Mouse (Mus musculus): ENCODE results near the gene Olfr702. TPM values are rescaled to one million over a fixed set of nuclear protein-coding genes. Genes with fewer than 3 reads are reported as not detected.

The Olfr702 gene
- not detected in 2 replicates for polyA plus RNA-seq (2015; fragmentation: Nextera tagmentation; extraction: Ambion mirVana)

DNA sequence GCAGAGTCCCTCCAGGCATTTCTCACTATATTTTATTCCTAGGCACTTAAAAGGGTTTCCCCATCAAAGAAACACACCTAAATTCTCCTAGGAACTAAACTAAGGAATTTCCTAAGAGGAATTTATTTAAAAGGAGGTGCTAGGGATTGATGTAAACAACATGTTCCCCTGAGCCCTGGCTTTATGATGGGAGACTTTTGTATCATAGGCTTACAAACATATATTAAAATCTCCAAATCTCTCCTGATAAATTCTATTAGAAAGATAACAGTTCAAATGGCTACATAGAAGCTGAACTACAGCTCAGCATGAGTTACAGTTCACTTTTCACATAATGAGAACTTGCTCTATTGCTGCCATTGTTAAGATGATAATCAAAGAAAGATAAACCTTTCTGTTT is at the start of gene Olfr702:
TSS of gene Olfr702 (minus strand) at position 101 of the 400 bp plus-strand sequence.

DNA sequence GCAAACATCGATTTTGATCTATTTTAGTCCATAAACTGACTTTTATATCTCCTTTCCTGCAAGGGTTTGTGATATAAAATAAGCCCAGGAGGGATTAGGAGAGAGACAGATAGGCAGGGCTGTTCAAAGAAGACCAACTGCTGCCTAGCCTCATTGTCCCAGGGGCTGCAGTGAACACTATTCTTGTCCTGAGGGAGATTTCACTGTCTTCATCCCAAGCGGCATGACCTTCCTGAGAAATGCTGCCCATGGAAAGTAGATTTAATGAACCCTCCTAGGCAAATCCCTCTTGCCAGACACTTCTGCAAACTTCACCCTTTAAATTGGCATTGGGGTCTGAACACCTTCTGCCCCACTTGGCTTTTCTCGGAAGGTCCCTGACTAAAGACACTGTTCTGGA is 43.1 kb upstream of the Olfr702 start, which contains the start of gene Olfr705:
TSS of gene Olfr705 (minus strand) at position 101 of the 400 bp plus-strand sequence.

DNA sequence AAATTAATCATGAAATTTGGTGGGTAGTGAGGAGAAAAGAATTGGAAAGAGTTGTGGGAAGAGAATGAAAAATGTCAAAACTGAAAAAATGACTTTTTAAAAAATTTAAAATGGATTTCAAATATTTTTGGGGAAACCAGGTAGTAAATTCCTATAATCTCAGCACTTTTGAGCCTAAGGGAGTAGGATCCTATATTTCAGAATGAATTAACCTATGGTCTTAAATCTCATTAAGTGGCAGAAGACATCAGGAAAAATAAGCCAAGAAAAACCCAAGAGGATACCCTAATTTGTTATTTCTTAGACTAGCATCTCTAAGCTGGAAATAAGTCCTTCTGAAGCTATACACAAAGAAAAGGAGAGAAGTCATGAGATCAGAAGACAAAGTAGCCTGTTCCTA is 29.2 kb upstream of the Olfr702 start, which contains the start of gene Olfr704:
TSS of gene Olfr704 (plus strand) at position 301 of the 400 bp plus-strand sequence.

DNA sequence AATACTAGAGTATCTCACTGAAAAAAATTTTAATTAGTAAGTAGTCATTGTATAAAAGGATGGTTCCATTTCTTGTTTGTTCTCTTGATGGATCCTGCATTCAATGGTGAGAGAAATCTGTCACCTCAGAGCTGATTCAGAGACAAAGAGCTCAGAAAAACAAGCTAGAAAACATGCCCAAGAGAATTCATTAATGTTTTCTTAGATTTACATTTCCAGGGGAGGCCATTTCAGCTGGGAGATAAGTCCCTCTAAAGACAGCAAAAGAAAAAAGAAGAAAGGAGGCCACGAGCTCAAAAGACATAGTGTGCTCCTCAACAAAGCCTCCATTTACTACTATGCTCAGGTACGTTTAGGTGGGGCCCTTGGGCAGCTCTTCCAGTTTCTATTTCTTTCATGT is 9.4 kb upstream of the Olfr702 start, which contains the start of gene Olfr703:
TSS of gene Olfr703 (plus strand) at position 301 of the 400 bp plus-strand sequence.

DNA sequence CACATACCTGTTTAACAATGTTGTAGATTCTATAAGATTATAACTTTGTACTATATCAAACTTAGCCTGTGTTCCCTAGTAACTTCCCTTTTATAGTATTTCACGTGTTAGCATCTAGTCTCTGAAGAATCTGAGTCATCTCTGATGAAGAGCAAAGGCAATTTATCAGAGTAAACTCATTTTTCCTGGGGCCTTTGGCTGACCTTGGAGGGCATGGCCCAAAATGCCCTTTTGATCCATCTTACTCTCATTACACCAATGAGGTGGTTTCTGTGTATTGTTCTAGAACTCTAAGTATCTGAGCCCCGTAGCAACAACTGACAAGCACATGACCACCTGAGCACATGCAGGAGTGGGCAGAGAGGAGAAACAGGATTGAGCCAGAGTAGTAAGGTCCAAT is 19.9 kb downstream of the Olfr702 start, which contains the start of gene Olfr701:
TSS of gene Olfr701 (plus strand) at position 301 of the 400 bp plus-strand sequence.

DNA sequence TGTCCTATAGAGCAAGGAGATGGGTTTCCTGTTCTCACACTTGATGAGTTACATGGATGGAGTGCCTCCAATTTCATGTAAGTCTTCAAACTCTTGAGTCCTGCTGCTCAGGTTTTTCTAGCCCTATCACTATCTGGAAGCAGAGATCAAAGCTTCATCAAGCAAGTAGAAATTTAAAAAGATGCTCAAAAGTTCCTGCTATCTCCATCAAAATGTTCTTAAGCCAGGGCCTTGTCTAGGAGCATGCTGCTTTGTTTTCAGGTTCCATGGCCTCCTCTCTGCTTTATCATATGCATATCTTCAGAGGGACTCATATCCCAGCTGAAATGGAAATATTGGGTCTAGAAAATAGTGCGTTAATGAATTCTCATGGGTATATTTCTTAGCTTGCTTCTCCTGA is 25.0 kb downstream of the Olfr702 start, which contains the start of gene Olfr700:
TSS of gene Olfr700 (minus strand) at position 101 of the 400 bp plus-strand sequence.

DNA sequence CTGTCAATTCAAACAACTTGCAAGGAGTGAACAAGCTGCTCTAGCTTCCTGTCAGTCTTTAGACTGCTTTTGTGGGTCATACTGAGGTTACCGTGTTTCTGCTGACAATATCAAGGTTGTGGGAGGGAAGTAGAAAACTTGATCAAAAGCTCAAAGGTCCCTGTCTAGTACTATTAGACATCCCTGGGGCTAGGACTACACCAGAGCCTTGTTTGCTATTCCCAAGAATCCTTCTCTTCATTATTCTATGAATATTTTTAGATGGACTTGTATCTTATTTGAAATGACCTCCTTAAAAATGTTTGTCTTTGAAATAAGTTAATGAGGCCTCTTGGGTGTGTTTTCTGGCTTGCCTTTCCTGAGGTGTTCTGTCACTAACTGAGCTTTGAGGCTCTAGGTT is 40.6 kb downstream of the Olfr702 start, which contains the start of gene Olfr699:
TSS of gene Olfr699 (minus strand) at position 101 of the 400 bp plus-strand sequence.

Other genes with a start within 250 kb of the Olfr702 start
- not detected in 2 replicates for gene Olfr693, start 153.3 kb downstream of the Olfr702 start, polyA plus RNA-seq (2015; fragmentation: Nextera tagmentation; extraction: Ambion mirVana)
- not detected in 2 replicates for gene Olfr694, start 142.1 kb downstream of the Olfr702 start, polyA plus RNA-seq (2015; fragmentation: Nextera tagmentation; extraction: Ambion mirVana)
- not detected in 2 replicates for gene Olfr695, start 117.5 kb downstream of the Olfr702 start, polyA plus RNA-seq (2015; fragmentation: Nextera tagmentation; extraction: Ambion mirVana)
- not detected in 2 replicates for gene Olfr697, start 91.5 kb downstream of the Olfr702 start, polyA plus RNA-seq (2015; fragmentation: Nextera tagmentation; extraction: Ambion mirVana)
- not detected in 2 replicates for gene Olfr698, start 78.5 kb downstream of the Olfr702 start, polyA plus RNA-seq (2015; fragmentation: Nextera tagmentation; extraction: Ambion mirVana)
- not detected in 2 replicates for gene Olfr699, start 40.7 kb downstream of the Olfr702 start, polyA plus RNA-seq (2015; fragmentation: Nextera tagmentation; extraction: Ambion mirVana)
- not detected in 2 replicates for gene Olfr700, start 25.1 kb downstream of the Olfr702 start, polyA plus RNA-seq (2015; fragmentation: Nextera tagmentation; extraction: Ambion mirVana)
- 0.04 TPM in 1 of 2 replicates, not detected in the other for gene Olfr701, start 19.8 kb downstream of the Olfr702 start, polyA plus RNA-seq (2015; fragmentation: Nextera tagmentation; extraction: Ambion mirVana)
- gene Olfr703, start 9.5 kb upstream of the Olfr702 start, polyA plus RNA-seq (2015; fragmentation: Nextera tagmentation; extraction: Ambion mirVana) = not detected in 2 replicates
- gene Olfr704, start 29.3 kb upstream of the Olfr702 start, polyA plus RNA-seq (2015; fragmentation: Nextera tagmentation; extraction: Ambion mirVana) = not detected in 2 replicates
- gene Olfr705, start 43.0 kb upstream of the Olfr702 start, polyA plus RNA-seq (2015; fragmentation: Nextera tagmentation; extraction: Ambion mirVana) = not detected in 2 replicates
- gene Olfr706, start 54.3 kb upstream of the Olfr702 start, polyA plus RNA-seq (2015; fragmentation: Nextera tagmentation; extraction: Ambion mirVana) = not detected in 2 replicates
- gene Olfr707, start 67.3 kb upstream of the Olfr702 start, polyA plus RNA-seq (2015; fragmentation: Nextera tagmentation; extraction: Ambion mirVana) = not detected in 2 replicates
- not detected in 2 replicates for gene Olfr1532-ps1, start 74.1 kb upstream of the Olfr702 start, polyA plus RNA-seq (2015; fragmentation: Nextera tagmentation; extraction: Ambion mirVana)
- gene Olfr709-ps1, start 98.3 kb upstream of the Olfr702 start, polyA plus RNA-seq (2015; fragmentation: Nextera tagmentation; extraction: Ambion mirVana) = not detected in 2 replicates
- gene Olfr710, start 114.4 kb upstream of the Olfr702 start, polyA plus RNA-seq (2015; fragmentation: Nextera tagmentation; extraction: Ambion mirVana) = not detected in 2 replicates
- gene Olfr6, start 130.0 kb upstream of the Olfr702 start, polyA plus RNA-seq (2015; fragmentation: Nextera tagmentation; extraction: Ambion mirVana) = not detected in 2 replicates
- gene Olfr711, start 141.6 kb upstream of the Olfr702 start, polyA plus RNA-seq (2015; fragmentation: Nextera tagmentation; extraction: Ambion mirVana) = not detected in 2 replicates
- gene Olfr2, start 172.2 kb upstream of the Olfr702 start, polyA plus RNA-seq (2015; fragmentation: Nextera tagmentation; extraction: Ambion mirVana) = not detected in 2 replicates
- not detected in 2 replicates for gene Olfr713, start 197.3 kb upstream of the Olfr702 start, polyA plus RNA-seq (2015; fragmentation: Nextera tagmentation; extraction: Ambion mirVana)
- not detected in 2 replicates for gene Olfr714, start 237.1 kb upstream of the Olfr702 start, polyA plus RNA-seq (2015; fragmentation: Nextera tagmentation; extraction: Ambion mirVana)

Data from spleen, postnatal 0 days (tissue).